Mouse (Mus musculus): Measurements from ENCODE around the gene Rplp0. TPM values are rescaled to one million over a fixed set of nuclear protein-coding genes. Genes with fewer than 3 reads are reported as not detected.

Gene Rplp0
- 991 and 1,032 TPM in 2 replicates for polyA plus RNA-seq (2015; fragmentation: Nextera tagmentation; extraction: Ambion mirVana)

DNA sequence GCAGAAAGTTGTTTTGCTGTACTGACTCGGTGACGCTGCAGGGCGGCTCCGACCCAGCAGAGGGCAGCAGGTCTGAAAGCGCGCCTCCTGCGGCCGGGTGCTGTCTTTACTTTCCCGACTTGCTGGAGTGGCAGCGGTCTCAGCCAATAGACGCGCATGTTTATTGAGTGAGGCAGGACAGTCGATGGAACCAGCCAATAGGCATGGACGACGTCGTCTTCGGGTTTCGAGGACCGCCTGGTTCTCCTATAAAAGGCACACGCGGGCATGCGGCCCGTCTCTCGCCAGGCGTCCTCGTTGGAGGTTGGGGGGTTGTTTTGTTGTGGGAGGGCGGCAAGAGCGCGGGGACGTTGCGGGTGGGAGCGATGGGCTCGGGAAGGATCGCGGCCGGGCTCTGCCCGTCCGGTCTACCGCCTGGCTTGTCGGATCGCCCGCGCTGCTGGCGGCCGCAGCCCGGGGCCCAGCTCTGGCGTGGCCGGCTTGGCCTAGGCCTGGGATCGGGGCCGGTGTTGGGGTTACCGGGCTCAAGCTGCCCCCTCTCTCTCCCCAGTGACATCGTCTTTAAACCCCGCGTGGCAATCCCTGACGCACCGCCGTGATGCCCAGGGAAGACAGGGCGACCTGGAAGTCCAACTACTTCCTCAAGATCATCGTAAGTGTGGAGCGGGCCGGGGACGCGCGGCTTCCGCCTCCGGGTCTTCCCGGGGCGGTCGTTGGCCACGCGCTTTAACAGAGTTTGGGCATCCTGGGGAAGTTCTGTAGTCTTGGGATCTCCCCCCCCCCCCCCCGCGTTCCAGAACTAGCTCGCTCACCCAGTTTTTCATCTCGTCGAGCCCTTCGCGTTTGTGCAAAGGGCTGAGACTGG, at the start of gene Rplp0:
Gene Rplp0 (plus strand): TSS at position 231 of the 865 bp plus-strand sequence.

DNA sequence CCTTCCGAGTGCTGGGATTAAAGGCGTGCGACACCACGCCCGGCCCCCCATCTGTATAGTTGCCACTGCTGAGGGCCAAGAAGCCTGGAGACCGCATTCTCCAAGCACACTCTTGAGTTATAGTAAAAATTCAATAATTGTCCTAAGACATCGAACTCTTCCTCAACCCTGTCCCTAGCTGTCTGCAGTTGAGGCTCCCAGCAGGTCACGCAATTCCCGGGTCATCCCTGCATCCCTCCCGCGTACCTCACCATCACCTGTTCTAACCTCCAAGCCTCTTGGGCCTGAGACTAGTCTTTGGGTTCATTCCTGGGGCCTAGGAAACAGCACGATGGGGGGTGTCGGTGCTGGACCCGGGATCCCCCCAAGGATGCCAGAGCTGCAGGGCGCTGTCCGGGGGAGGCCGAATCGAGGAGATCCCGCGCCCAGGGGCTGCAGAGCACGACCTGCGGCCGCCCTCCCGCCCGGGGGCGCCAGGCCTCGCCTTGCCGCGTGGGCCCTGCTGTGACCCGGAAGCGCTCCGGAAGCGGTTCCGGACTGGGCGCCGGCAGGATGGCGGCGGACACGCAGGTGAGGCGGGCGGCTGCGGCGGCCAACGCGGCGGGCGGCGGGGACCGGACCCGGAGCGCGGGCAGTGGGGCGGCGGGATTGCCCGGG, 5.6 kb downstream of the Rplp0 start, which contains the start of gene Gcn1l1:
Gene Gcn1l1 (plus strand): TSS at position 518 of the 657 bp plus-strand sequence.

Small RNA genes within 50 kb of the gene (microRNA-seq; reads per million reads assigned to microRNA genes)
- not detected for gene Mir7029 (ENCODE audit: borderline replicate concordance, insufficient number of aligned reads)

Other genes with a start within 250 kb of the Rplp0 start
- 101 and 175 TPM in 2 replicates for gene Srsf9, start 232.3 kb upstream of the Rplp0 start, polyA plus RNA-seq (2015; fragmentation: Nextera tagmentation; extraction: Ambion mirVana)
- 24.1 and 24.3 TPM in 2 replicates for gene Gatc, start 218.3 kb upstream of the Rplp0 start, polyA plus RNA-seq (2015; fragmentation: Nextera tagmentation; extraction: Ambion mirVana)
- gene Triap1, start 218.2 kb upstream of the Rplp0 start, polyA plus RNA-seq (2015; fragmentation: Nextera tagmentation; extraction: Ambion mirVana) = 79.9 and 81.5 TPM in 2 replicates
- gene Cox6a1, start 210.5 kb upstream of the Rplp0 start, polyA plus RNA-seq (2015; fragmentation: Nextera tagmentation; extraction: Ambion mirVana) = 1,163 and 1,602 TPM in 2 replicates
- 7.9 and 8.3 TPM in 2 replicates for gene Msi1, start 129.9 kb upstream of the Rplp0 start, polyA plus RNA-seq (2015; fragmentation: Nextera tagmentation; extraction: Ambion mirVana)
- gene Pla2g1b, start 93.2 kb upstream of the Rplp0 start, polyA plus RNA-seq (2015; fragmentation: Nextera tagmentation; extraction: Ambion mirVana) = 1.2 and 1.7 TPM in 2 replicates
- gene Sirt4, start 74.7 kb upstream of the Rplp0 start, polyA plus RNA-seq (2015; fragmentation: Nextera tagmentation; extraction: Ambion mirVana) = 20.8 and 33.9 TPM in 2 replicates
- 21.9 and 26.2 TPM in 2 replicates for gene Pxn, start 52.8 kb upstream of the Rplp0 start, polyA plus RNA-seq (2015; fragmentation: Nextera tagmentation; extraction: Ambion mirVana)
- 12.0 and 17.6 TPM in 2 replicates for gene Gcn1l1, start 5.8 kb downstream of the Rplp0 start, polyA plus RNA-seq (2015; fragmentation: Nextera tagmentation; extraction: Ambion mirVana)
- gene Rab35, start 72.4 kb downstream of the Rplp0 start, polyA plus RNA-seq (2015; fragmentation: Nextera tagmentation; extraction: Ambion mirVana) = 16.0 and 19.4 TPM in 2 replicates
- gene Bicdl1, start 172.2 kb downstream of the Rplp0 start, polyA plus RNA-seq (2015; fragmentation: Nextera tagmentation; extraction: Ambion mirVana) = 12.3 and 14.0 TPM in 2 replicates

All from adrenal gland, postnatal 0 days (tissue).